Mouse (Mus musculus) CH12.LX (cell line): ENCODE results near the gene Dennd5b.

Experiments used
- CHD2 ChIP-seq: IDR thresholded peaks from 2 replicates; pipeline ENCODE4 v1.6.1; 2011; ENCODE audit warnings: low read length, improper control_type of control experiment
- CTCF ChIP-seq, 2 experiments: IDR thresholded peaks in 1 of 2; conservative IDR thresholded peaks in 1 of 2; 2 replicates each; pipeline ENCODE4 v1.5.1; 2011 to 2012; ENCODE audit warnings: low read depth in 2 of 2, low read length in 2 of 2, improper control_type of control experiment in 1 of 2, inconsistent platforms in 1 of 2, mild to moderate bottlenecking in 1 of 2, moderate library complexity in 1 of 2
- JUND ChIP-seq: conservative IDR thresholded peaks from 2 replicates; pipeline ENCODE4 v1.6.1; 2011; ENCODE audit warnings: low read depth, low read length, improper control_type of control experiment
- MAFK ChIP-seq: IDR thresholded peaks from 2 replicates; pipeline ENCODE4 v1.6.1; 2011; ENCODE audit warnings: low read length, improper control_type of control experiment; ENCODE audit not compliant: insufficient replicate concordance
- MEF2A ChIP-seq: IDR thresholded peaks from 2 replicates; pipeline ENCODE4 v1.6.1; 2014; ENCODE audit warnings: low read depth, mild to moderate bottlenecking, inconsistent platforms, low read length, improper control_type of control experiment, borderline replicate concordance
- MYC ChIP-seq: IDR thresholded peaks from 2 replicates; pipeline ENCODE4 v1.6.1; 2011; ENCODE audit warnings: low read depth, mild to moderate bottlenecking, improper control_type of control experiment, low read length
- NRF1 ChIP-seq: IDR thresholded peaks from 2 replicates; pipeline ENCODE4 v1.6.1; 2014; ENCODE audit warnings: low read depth, mild to moderate bottlenecking, inconsistent platforms, low read length, improper control_type of control experiment, moderate library complexity
- PAX5 ChIP-seq: IDR thresholded peaks from 2 replicates; pipeline ENCODE4 v1.6.1; 2012; ENCODE audit warnings: low read length, inconsistent platforms, mixed read lengths
- POLR2A ChIP-seq: IDR thresholded peaks from 2 replicates; pipeline ENCODE4 v1.6.1; 2011; ENCODE audit warnings: low read depth, mild to moderate bottlenecking, improper control_type of control experiment, low read length
- RAD21 ChIP-seq: IDR thresholded peaks from 2 replicates; pipeline ENCODE4 v1.6.1; 2011; ENCODE audit warnings: low read depth, mild to moderate bottlenecking, low read length, improper control_type of control experiment, moderate library complexity
- TCF12 ChIP-seq: IDR thresholded peaks from 2 replicates; pipeline ENCODE4 v1.6.1; 2014; ENCODE audit warnings: low read depth, mild to moderate bottlenecking, inconsistent platforms, low read length, improper control_type of control experiment
- USF1 ChIP-seq: IDR thresholded peaks from 2 replicates; pipeline ENCODE4 v1.6.1; 2014; ENCODE audit warnings: low read depth, mild to moderate bottlenecking, inconsistent platforms, low read length, improper control_type of control experiment
- ZC3H11A ChIP-seq: IDR thresholded peaks from 2 replicates; pipeline ENCODE4 v1.6.1; 2012; ENCODE audit warnings: low read depth, mild to moderate bottlenecking, inconsistent platforms, low read length, improper control_type of control experiment
- ZNF384 ChIP-seq: IDR thresholded peaks from 2 replicates; pipeline ENCODE4 v1.6.1; 2012; ENCODE audit warnings: low read depth, low read length, improper control_type of control experiment, inconsistent platforms

DNA sequence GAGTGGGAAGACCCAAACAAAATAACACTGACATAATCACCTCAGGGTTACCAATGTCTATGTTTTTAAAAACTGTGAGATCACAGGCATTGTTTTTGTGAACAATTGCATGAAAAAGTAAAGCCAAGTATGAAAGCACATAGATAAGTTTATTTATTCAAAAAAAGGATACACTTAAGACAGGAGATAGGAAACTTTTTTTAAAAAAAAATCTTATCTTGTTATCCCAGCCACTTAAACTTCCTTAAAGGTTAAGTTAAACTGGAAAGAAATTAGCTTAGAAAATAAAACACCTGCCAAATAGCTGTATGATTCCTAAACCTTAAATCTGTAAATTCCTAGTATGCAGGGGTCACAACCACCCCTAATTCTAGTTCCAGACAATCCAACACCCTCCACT, 2.5 kb downstream of the Dennd5b start:
- TF ChIP-seq PAX5 (no peak), JUND (no peak), CTCF (conservative IDR thresholded peaks at IDR 0.05 in 1 of 2, IDR thresholded peaks at IDR 0.05 in 1 of 2; ENCODE audit: low read depth in 2 of 2, low read length in 2 of 2) (no peak), TCF12 (no peak), ZNF384 (no peak), CHD2 (no peak), ZC3H11A (no peak), RAD21 (no peak), MEF2A (no peak), NRF1 (no peak), USF1 (no peak), MAFK (no peak), MYC (no peak), POLR2A (no peak)
